Mouse (Mus musculus): Measurements from ENCODE around the gene Ankrd50.
A peak's percentile ranks its signal among the peaks of the same experiment; 100 is the strongest.

Ankrd50 gene

GRCm38 (mm10) chr3:38484191-38485106 lies at the start of gene Ankrd50:
Gene Ankrd50, minus strand, starts transcription at chr3:38484844.
- DNase-seq (ENCODE audit: low read depth, low spot score) = peak; percentile 96

- DNase-seq (ENCODE audit: low read depth, low spot score) = peak; percentile 41
Measured at GRCm38 (mm10) chr3:38534245-38534644, 49.6 kb upstream of the Ankrd50 start.

- no peak for DNase-seq (ENCODE audit: low read depth, low spot score)
Measured at GRCm38 (mm10) chr3:38520426-38520825, 35.8 kb upstream of the Ankrd50 start.

GRCm38 (mm10) chr3:38519971-38520370 lies 35.3 kb upstream of the Ankrd50 start:
- no peak for DNase-seq (ENCODE audit: low read depth, low spot score)

- DNase-seq (ENCODE audit: low read depth, low spot score) = no peak
Measured at GRCm38 (mm10) chr3:38503606-38504005, 19.0 kb upstream of the Ankrd50 start.

GRCm38 (mm10) chr3:38502156-38502555 lies 17.5 kb upstream of the Ankrd50 start:
- no peak for DNase-seq (ENCODE audit: low read depth, low spot score)

GRCm38 (mm10) chr3:38501739-38502138 lies 17.1 kb upstream of the Ankrd50 start:
- DNase-seq (ENCODE audit: low read depth, low spot score) = no peak

- no peak for DNase-seq (ENCODE audit: low read depth, low spot score)
Measured at GRCm38 (mm10) chr3:38501316-38501715, 16.7 kb upstream of the Ankrd50 start.

GRCm38 (mm10) chr3:38498561-38498960 lies 13.9 kb upstream of the Ankrd50 start:
- DNase-seq (ENCODE audit: low read depth, low spot score) = no peak

- DNase-seq (ENCODE audit: low read depth, low spot score) = no peak
Measured at GRCm38 (mm10) chr3:38496795-38497385, 12.2 kb upstream of the Ankrd50 start.

GRCm38 (mm10) chr3:38491702-38492101 lies 7.1 kb upstream of the Ankrd50 start:
- DNase-seq (ENCODE audit: low read depth, low spot score) = no peak

GRCm38 (mm10) chr3:38491236-38491635 lies 6.6 kb upstream of the Ankrd50 start:
- no peak for DNase-seq (ENCODE audit: low read depth, low spot score)

GRCm38 (mm10) chr3:38490720-38491119 lies 6.1 kb upstream of the Ankrd50 start:
- DNase-seq (ENCODE audit: low read depth, low spot score) = no peak

- no peak for DNase-seq (ENCODE audit: low read depth, low spot score)
Measured at GRCm38 (mm10) chr3:38485107-38485545, 482 bp upstream of the Ankrd50 start.

GRCm38 (mm10) chr3:38483551-38483950 lies 1.1 kb downstream of the Ankrd50 start:
- no peak for DNase-seq (ENCODE audit: low read depth, low spot score)

GRCm38 (mm10) chr3:38482749-38483148 lies 1.9 kb downstream of the Ankrd50 start:
- DNase-seq (ENCODE audit: low read depth, low spot score) = no peak

- no peak for DNase-seq (ENCODE audit: low read depth, low spot score)
Measured at GRCm38 (mm10) chr3:38481106-38481505, 3.5 kb downstream of the Ankrd50 start.

GRCm38 (mm10) chr3:38477936-38478335 lies 6.7 kb downstream of the Ankrd50 start:
- no peak for DNase-seq (ENCODE audit: low read depth, low spot score)

GRCm38 (mm10) chr3:38475587-38475986 lies 9.1 kb downstream of the Ankrd50 start:
- DNase-seq (ENCODE audit: low read depth, low spot score) = no peak

- DNase-seq (ENCODE audit: low read depth, low spot score) = peak; percentile 58
Measured at GRCm38 (mm10) chr3:38473138-38473537, 11.5 kb downstream of the Ankrd50 start.

- no peak for DNase-seq (ENCODE audit: low read depth, low spot score)
Measured at GRCm38 (mm10) chr3:38471516-38471915, 13.1 kb downstream of the Ankrd50 start.

GRCm38 (mm10) chr3:38468131-38468530 lies 16.5 kb downstream of the Ankrd50 start:
- no peak for DNase-seq (ENCODE audit: low read depth, low spot score)

GRCm38 (mm10) chr3:38466880-38467405 lies 17.7 kb downstream of the Ankrd50 start:
- DNase-seq (ENCODE audit: low read depth, low spot score) = no peak
